Mouse (Mus musculus): Measurements from ENCODE around the gene Myo19. TPM values are rescaled to one million over a fixed set of nuclear protein-coding genes. Genes with fewer than 3 reads are reported as not detected.

The Myo19 gene
- polyA plus RNA-seq, 1 experiment from 2014 or later, result 3.4 TPM

- 54% methylated on average over 7 of the region's 7 CpGs for WGBS (ENCODE audit: insufficient replicate concordance)
- Histone ChIP-seq H3K36me3 (replicated peaks) (peaks cover 22% of the 10 kb centered on the region), H3K4me2 (peak overlapping the region; percentile 78), H3K27me3 (no peaks in the 10 kb centered on the region), H3K27ac (replicated peaks) (no peak overlapping the region), H3K4me3 (replicated peaks) (peak overlapping the region; percentile 83), H3K9me3 (replicated peaks) (no peaks in the 10 kb centered on the region), H3K4me1 (replicated peaks) (peaks cover 42% of the 10 kb centered on the region), H3K9ac (0 out of 2 replicates have a peak overlapping the region, but pooled peaks have one; percentile 79)
- ATAC-seq (ENCODE audit: insufficient read depth), result no peak
These were observed 36.9 kb downstream of the Myo19 start for GRCm38 (mm10) chr11:84916703-84917300.

- WGBS (ENCODE audit: insufficient replicate concordance), result 3% methylated on average over 16 of the region's 16 CpGs
- H3K9ac ChIP-seq, result no peak overlapping the region
- peaks cover 8% of the 10 kb centered on the region for H3K36me3 ChIP-seq (replicated peaks)
- no peak overlapping the region for H3K4me3 ChIP-seq (replicated peaks)
- H3K4me2 ChIP-seq, result peak overlapping the region; percentile 45
- H3K27ac ChIP-seq (replicated peaks), result no peak overlapping the region; the same call in 1 of the 2 replicates
- H3K4me1 ChIP-seq (replicated peaks), result peaks cover 42% of the 10 kb centered on the region
- peak; percentile 73 for ATAC-seq (ENCODE audit: insufficient read depth)
- no peaks in the 10 kb centered on the region for H3K9me3 ChIP-seq (replicated peaks)
- H3K27me3 ChIP-seq, result peaks cover 7% of the 10 kb centered on the region
These were observed 38.5 kb downstream of the Myo19 start for GRCm38 (mm10) chr11:84918425-84918824.

- ATAC-seq (ENCODE audit: insufficient read depth), result no peak
- H3K9ac ChIP-seq, result no peak overlapping the region
- 27% methylated on average over 3 of the region's 3 CpGs for WGBS (ENCODE audit: insufficient replicate concordance)
- H3K27me3 ChIP-seq, result peaks cover 7% of the 10 kb centered on the region
- H3K9me3 ChIP-seq (replicated peaks), result no peaks in the 10 kb centered on the region
- H3K36me3 ChIP-seq (replicated peaks), result no peaks in the 10 kb centered on the region
- H3K4me2 ChIP-seq, result no peak overlapping the region
- H3K4me3 ChIP-seq (replicated peaks), result no peak overlapping the region
- H3K4me1 ChIP-seq (replicated peaks), result peaks cover 39% of the 10 kb centered on the region
- H3K27ac ChIP-seq (replicated peaks), result 0 out of 2 replicates have a peak overlapping the region, but pooled peaks have one; percentile 2
These were observed 39.3 kb downstream of the Myo19 start for GRCm38 (mm10) chr11:84919276-84919675.

GRCm38 (mm10) chr11:84919951-84920350, 40.0 kb downstream of the Myo19 start:
- WGBS (ENCODE audit: insufficient replicate concordance), result 53% methylated on average over 7 of the region's 7 CpGs
- Histone ChIP-seq H3K4me3 (replicated peaks) (no peak overlapping the region), H3K27me3 (peaks cover 7% of the 10 kb centered on the region), H3K27ac (replicated peaks) (no peak overlapping the region), H3K4me2 (no peak overlapping the region), H3K4me1 (replicated peaks) (peaks cover 32% of the 10 kb centered on the region), H3K9me3 (replicated peaks) (no peaks in the 10 kb centered on the region), H3K36me3 (replicated peaks) (no peaks in the 10 kb centered on the region), H3K9ac (no peak overlapping the region)
- ATAC-seq (ENCODE audit: insufficient read depth), result no peak

- ATAC-seq (ENCODE audit: insufficient read depth), result no peak
- Histone ChIP-seq H3K9me3 (replicated peaks) (no peaks in the 10 kb centered on the region), H3K4me1 (replicated peaks) (peaks cover 23% of the 10 kb centered on the region), H3K36me3 (replicated peaks) (no peaks in the 10 kb centered on the region), H3K9ac (no peak overlapping the region), H3K4me3 (replicated peaks) (no peak overlapping the region), H3K27me3 (peaks cover 7% of the 10 kb centered on the region), H3K27ac (replicated peaks) (no peak overlapping the region), H3K4me2 (no peak overlapping the region)
- 70% methylated on average over 8 of the region's 8 CpGs for WGBS (ENCODE audit: insufficient replicate concordance)
These were observed 41.0 kb downstream of the Myo19 start for GRCm38 (mm10) chr11:84920981-84921380.

- H3K27ac ChIP-seq (replicated peaks), result no peak overlapping the region
- no peak overlapping the region for H3K9ac ChIP-seq
- H3K4me2 ChIP-seq, result no peak overlapping the region
- no peaks in the 10 kb centered on the region for H3K9me3 ChIP-seq (replicated peaks)
- no peak for ATAC-seq (ENCODE audit: insufficient read depth)
- H3K27me3 ChIP-seq, result peaks cover 3% of the 10 kb centered on the region; the same call in 1 of the 2 replicates
- no peaks in the 10 kb centered on the region for H3K36me3 ChIP-seq (replicated peaks)
- H3K4me1 ChIP-seq (replicated peaks), result no peaks in the 10 kb centered on the region
- 14% methylated on average over 6 of the region's 6 CpGs for WGBS (ENCODE audit: insufficient replicate concordance)
- H3K4me3 ChIP-seq (replicated peaks), result no peak overlapping the region
These were observed 52.3 kb downstream of the Myo19 start for GRCm38 (mm10) chr11:84932261-84932660.

- Histone ChIP-seq H3K4me3 (replicated peaks) (no peak overlapping the region), H3K36me3 (replicated peaks) (no peaks in the 10 kb centered on the region), H3K9me3 (replicated peaks) (no peaks in the 10 kb centered on the region), H3K4me2 (no peak overlapping the region), H3K27ac (replicated peaks) (no peak overlapping the region), H3K27me3 (peaks cover 20% of the 10 kb centered on the region), H3K9ac (no peak overlapping the region), H3K4me1 (replicated peaks) (no peaks in the 10 kb centered on the region)
- 42% methylated on average over 8 of the region's 8 CpGs for WGBS (ENCODE audit: insufficient replicate concordance)
- ATAC-seq (ENCODE audit: insufficient read depth), result no peak
These were observed 59.6 kb downstream of the Myo19 start for GRCm38 (mm10) chr11:84939508-84940053.

- H3K27me3 ChIP-seq, result peaks cover 25% of the 10 kb centered on the region
- no peak overlapping the region for H3K9ac ChIP-seq
- no peaks in the 10 kb centered on the region for H3K9me3 ChIP-seq (replicated peaks)
- H3K27ac ChIP-seq (replicated peaks), result no peak overlapping the region
- peaks cover 2% of the 10 kb centered on the region; the same call in 1 of the 2 replicates for H3K4me1 ChIP-seq (replicated peaks)
- 56% methylated on average over 10 of the region's 10 CpGs for WGBS (ENCODE audit: insufficient replicate concordance)
- H3K36me3 ChIP-seq (replicated peaks), result no peaks in the 10 kb centered on the region
- no peak for ATAC-seq (ENCODE audit: insufficient read depth)
- H3K4me3 ChIP-seq (replicated peaks), result no peak overlapping the region
- no peak overlapping the region for H3K4me2 ChIP-seq
These were observed 60.2 kb downstream of the Myo19 start for GRCm38 (mm10) chr11:84940140-84940539.

GRCm38 (mm10) chr11:84943948-84944347, 64.0 kb downstream of the Myo19 start:
- Histone ChIP-seq H3K4me3 (replicated peaks) (no peak overlapping the region), H3K9ac (no peak overlapping the region)
- WGBS (ENCODE audit: insufficient replicate concordance), result under 1% methylated on average over 15 of the region's 15 CpGs

GRCm38 (mm10) chr11:84944639-84945435, 64.9 kb downstream of the Myo19 start:
- H3K4me2 ChIP-seq, result peak overlapping the region; percentile 18; the same call in 1 of the 2 replicates
- no peak; the same call in 1 of the 2 replicates for ATAC-seq (ENCODE audit: insufficient read depth)
- H3K27me3 ChIP-seq, result peaks cover 49% of the 10 kb centered on the region
- H3K9me3 ChIP-seq (replicated peaks), result no peaks in the 10 kb centered on the region
- no peak overlapping the region for H3K4me3 ChIP-seq (replicated peaks)
- no peaks in the 10 kb centered on the region for H3K36me3 ChIP-seq (replicated peaks)
- no peak overlapping the region for H3K27ac ChIP-seq (replicated peaks)
- WGBS (ENCODE audit: insufficient replicate concordance), result 8% methylated on average over 12 of the region's 12 CpGs
- H3K4me1 ChIP-seq (replicated peaks), result peaks cover 5% of the 10 kb centered on the region; the same call in 1 of the 2 replicates
- H3K9ac ChIP-seq, result no peak overlapping the region

More at GRCm38 (mm10) chr11:84943948-84944347, 64.0 kb downstream of the Myo19 start:
- Histone ChIP-seq H3K27ac (replicated peaks) (no peak overlapping the region), H3K4me2 (peak overlapping the region; percentile 32; the same call in 1 of the 2 replicates), H3K27me3 (peaks cover 49% of the 10 kb centered on the region), H3K36me3 (replicated peaks) (no peaks in the 10 kb centered on the region), H3K4me1 (replicated peaks) (peaks cover 5% of the 10 kb centered on the region; the same call in 1 of the 2 replicates), H3K9me3 (replicated peaks) (no peaks in the 10 kb centered on the region)
- ATAC-seq (ENCODE audit: insufficient read depth), result no peak

- no peak overlapping the region for H3K4me2 ChIP-seq
- no peak overlapping the region for H3K4me3 ChIP-seq (replicated peaks)
- H3K9me3 ChIP-seq (replicated peaks), result no peaks in the 10 kb centered on the region
- H3K36me3 ChIP-seq (replicated peaks), result no peaks in the 10 kb centered on the region
- ATAC-seq (ENCODE audit: insufficient read depth), result no peak
- H3K27ac ChIP-seq (replicated peaks), result no peak overlapping the region
- H3K27me3 ChIP-seq, result peaks cover 49% of the 10 kb centered on the region
- no peak overlapping the region for H3K9ac ChIP-seq
- H3K4me1 ChIP-seq (replicated peaks), result peaks cover 5% of the 10 kb centered on the region; the same call in 1 of the 2 replicates
- 41% methylated on average over 3 of the region's 3 CpGs for WGBS (ENCODE audit: insufficient replicate concordance)
These were observed 65.9 kb downstream of the Myo19 start for GRCm38 (mm10) chr11:84945841-84946240.
